Mouse (Mus musculus) spleen, adult 2 months (tissue): ENCODE results near the gene Akap6.

Experiments
- CTCF ChIP-seq: fragments of 200-500 bp; IDR thresholded peaks from 2 replicates; pipeline ENCODE4 v1.5.1; 2011; ENCODE audit warnings: mild to moderate bottlenecking, inconsistent platforms; ENCODE audit not compliant: insufficient read depth, insufficient read length, insufficient replicate concordance; ENCODE audit errors: extremely low read depth
- POLR2A ChIP-seq: fragments of 200-500 bp; IDR thresholded peaks from 2 replicates; pipeline ENCODE4 v1.6.1; 2011; ENCODE audit warnings: low read depth, low read length, inconsistent platforms

- TF ChIP-seq POLR2A, result no peak
- TF ChIP-seq CTCF, result no peak
Observed at GRCm38 (mm10) chr12:53012336-53012735, 313.2 kb downstream of the Akap6 start.
